8 mouse cellular contexts compared by ENCODE assay signal in genomic region chr2:73491442-73492241, GRCm38 (mm10). TPM values are rescaled to one million over a fixed set of nuclear protein-coding genes. Genes with fewer than 3 reads are reported as not detected.
DNase-seq lines count a peak whose midpoint lies in the region; ATAC-seq lines count a peak whose summit lies in the region.

No protein-coding gene starts in this region.

- H3K4me2 ChIP-seq in forebrain, embryonic 12.5 days = no peak overlapping the region
- H3K4me2 ChIP-seq in heart, embryonic 16.5 days (ENCODE audit: low read depth, low read length) = no peak overlapping the region

- no peak overlapping the region for H3K4me3 ChIP-seq in forebrain, embryonic 10.5 days
- no peak overlapping the region for H3K4me3 ChIP-seq in forebrain, embryonic 12.5 days (replicated peaks)
- no peak overlapping the region for H3K4me3 ChIP-seq in heart, embryonic 16.5 days (ENCODE audit: low read length)

- 71% methylated on average over 9 of the region's 9 CpGs for WGBS in forebrain, embryonic 10.5 days
- 68% methylated on average over 9 of the region's 9 CpGs for WGBS in forebrain, embryonic 12.5 days
- 36% methylated on average over 9 of the region's 9 CpGs for WGBS in heart, embryonic 16.5 days

- H3K36me3 ChIP-seq in forebrain, embryonic 10.5 days (replicated peaks) = no peaks in the 10 kb centered on the region
- no peaks in the 10 kb centered on the region for H3K36me3 ChIP-seq in forebrain, embryonic 12.5 days (replicated peaks)
- H3K36me3 ChIP-seq in heart, embryonic 16.5 days (ENCODE audit: control insufficient read depth, insufficient read depth) = no peaks in the 10 kb centered on the region

- H3K9me3 ChIP-seq in forebrain, embryonic 10.5 days = no peaks in the 10 kb centered on the region
- no peaks in the 10 kb centered on the region for H3K9me3 ChIP-seq in forebrain, embryonic 12.5 days
- no peaks in the 10 kb centered on the region for H3K9me3 ChIP-seq in heart, embryonic 16.5 days (replicated peaks; ENCODE audit: control insufficient read depth, low read length)

- H3K27me3 ChIP-seq in forebrain, embryonic 10.5 days (ENCODE audit: poor library complexity, severe bottlenecking) = no peaks in the 10 kb centered on the region
- H3K27me3 ChIP-seq in forebrain, embryonic 12.5 days = no peaks in the 10 kb centered on the region
- no peaks in the 10 kb centered on the region for H3K27me3 ChIP-seq in heart, embryonic 16.5 days (ENCODE audit: control insufficient read depth, insufficient read depth, low read length)

- peak overlapping the region; percentile 65 for H3K27ac ChIP-seq in forebrain, embryonic 10.5 days
- no peak overlapping the region for H3K27ac ChIP-seq in forebrain, embryonic 12.5 days
- H3K27ac ChIP-seq in heart, embryonic 16.5 days (ENCODE audit: low read length) = peak overlapping the region; percentile 67

- no peak for DNase-seq in forebrain, embryonic 10.5 days (ENCODE audit: extremely low spot score, low spot score)
- DNase-seq in CD4-positive helper T cell, adult 2 months (ENCODE audit: low read depth, low spot score) = peak; percentile 52
- peak; percentile 21 for DNase-seq in c-Kit-negative CD71-positive TER-119-positive erythroid progenitor cells, embryonic 14.5 days (ENCODE audit: low read depth, low spot score)
- peak; percentile 82 for DNase-seq in liver
- peak; percentile 13 for DNase-seq in retina, postnatal 7 days (ENCODE audit: low read depth, low spot score)

- no peak for ATAC-seq in forebrain, embryonic 12.5 days (ENCODE audit: low FRiP score)
- peak; percentile 39 for ATAC-seq in heart, embryonic 16.5 days (replicated peaks; ENCODE audit: extremely low read depth, insufficient read depth, low FRiP score)
- no peak; the same call in 1 of the 2 replicates for ATAC-seq in frontal cortex, adult (ENCODE audit: low TSS enrichment)

- H3K9ac ChIP-seq in forebrain, embryonic 12.5 days = no peak overlapping the region
- 0 out of 2 replicates have a peak overlapping the region, but pooled peaks have one; percentile 27 for H3K9ac ChIP-seq in heart, embryonic 16.5 days (ENCODE audit: low read length)

- peaks cover 33% of the 10 kb centered on the region for H3K4me1 ChIP-seq in forebrain, embryonic 10.5 days
- peaks cover 3% of the 10 kb centered on the region; the same call in 1 of the 2 replicates for H3K4me1 ChIP-seq in forebrain, embryonic 12.5 days
- peaks cover 27% of the 10 kb centered on the region for H3K4me1 ChIP-seq in heart, embryonic 16.5 days (ENCODE audit: control insufficient read depth, insufficient read depth, low read length)

RNA-seq across cellular contexts. Expression of gene Wipf1, which starts 37.9 kb away (rescaled TPM):
- 7.5 and 8.6 TPM in 2 replicates for polyA plus RNA-seq in forebrain, embryonic 10.5 days (2016; fragmentation: Nextera tagmentation; extraction: Ambion mirVana)
- polyA plus RNA-seq in forebrain, embryonic 12.5 days (2016; fragmentation: Nextera tagmentation; extraction: Ambion mirVana) = 4.3 and 5.5 TPM in 2 replicates
- 5.0 and 7.4 TPM in 2 replicates for polyA plus RNA-seq in heart, embryonic 16.5 days (2015; fragmentation: Nextera tagmentation; extraction: Ambion mirVana)
